Mouse (Mus musculus): ENCODE measurements around the gene Rhbdf1.

Rhbdf1 gene

DNA sequence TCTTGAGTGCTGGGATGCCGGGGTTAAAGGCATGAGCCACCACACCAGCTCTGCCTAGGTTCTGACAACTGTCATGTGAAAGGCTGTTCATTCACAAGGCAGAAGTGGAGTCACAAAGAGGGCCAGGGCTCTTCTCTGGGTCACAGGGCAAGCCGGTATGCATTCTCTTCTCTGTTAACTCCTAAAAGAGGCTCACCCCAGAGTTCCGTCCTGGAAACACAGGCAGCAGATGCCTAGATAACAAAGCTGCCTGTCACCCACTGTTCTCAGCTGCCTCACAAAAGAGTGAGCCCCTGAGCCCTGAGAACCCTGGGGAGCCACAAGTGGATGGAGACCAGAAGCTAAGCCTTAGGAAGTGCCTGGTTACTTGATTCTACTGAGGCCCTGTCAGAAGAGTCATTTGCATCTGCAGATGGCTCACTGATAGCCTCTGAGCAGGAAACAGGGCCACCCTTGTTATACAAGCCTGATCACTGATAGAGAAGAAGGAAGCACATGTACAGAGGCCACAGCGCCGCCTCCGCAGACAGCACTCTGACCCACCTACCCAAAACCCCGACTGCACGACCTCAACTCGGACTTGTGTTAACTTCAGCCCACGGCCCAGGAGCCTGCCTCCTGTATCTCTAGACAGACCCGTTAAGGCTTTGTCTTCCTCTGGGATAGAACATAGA, 26.1 kb downstream of the Rhbdf1 start:
- ATAC-seq (ENCODE audit: insufficient number of reproducible peaks, low FRiP score, low TSS enrichment), result no peak

DNA sequence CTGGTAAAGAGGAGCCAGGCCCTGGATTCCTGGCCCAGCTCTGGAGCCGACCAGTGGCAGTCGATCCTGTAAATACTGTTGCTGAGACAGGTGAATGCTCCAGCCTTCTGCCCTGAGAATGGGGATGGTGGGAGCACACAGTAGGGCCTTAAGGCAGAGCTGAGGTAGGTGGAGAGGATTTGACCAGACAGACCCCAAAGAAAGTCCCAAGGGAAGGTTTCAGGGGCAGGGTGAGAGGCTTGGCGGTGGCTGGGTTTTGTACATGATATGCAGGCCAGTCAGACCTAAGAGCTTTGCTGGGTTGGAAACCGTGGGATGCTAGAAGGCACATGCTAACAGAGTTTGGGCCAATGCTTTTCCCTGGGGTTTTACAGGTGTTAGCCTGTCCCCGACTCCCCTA, 27.5 kb downstream of the Rhbdf1 start:
- no peak for ATAC-seq (ENCODE audit: insufficient number of reproducible peaks, low FRiP score, low TSS enrichment)

DNA sequence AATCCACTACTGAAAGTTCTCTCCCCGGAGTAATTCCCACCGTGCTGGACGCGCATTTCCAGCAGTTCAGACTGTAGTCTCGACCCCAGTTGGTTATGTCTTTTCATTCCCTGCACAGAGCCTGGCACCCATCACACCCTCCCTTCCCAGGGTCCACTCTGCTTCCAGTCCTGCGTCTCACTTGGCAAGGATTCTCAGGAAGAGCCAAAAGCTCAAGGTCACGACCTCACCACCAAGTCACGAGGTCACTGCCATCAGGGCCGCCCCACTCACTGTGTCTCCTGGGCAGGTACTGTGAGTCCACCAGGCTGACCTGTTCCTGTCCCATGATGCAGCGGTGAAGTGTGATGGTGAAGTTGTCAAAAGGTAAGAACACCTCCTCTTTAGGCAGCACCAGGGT, 28.0 kb downstream of the Rhbdf1 start:
- no peak for ATAC-seq (ENCODE audit: insufficient number of reproducible peaks, low FRiP score, low TSS enrichment)

DNA sequence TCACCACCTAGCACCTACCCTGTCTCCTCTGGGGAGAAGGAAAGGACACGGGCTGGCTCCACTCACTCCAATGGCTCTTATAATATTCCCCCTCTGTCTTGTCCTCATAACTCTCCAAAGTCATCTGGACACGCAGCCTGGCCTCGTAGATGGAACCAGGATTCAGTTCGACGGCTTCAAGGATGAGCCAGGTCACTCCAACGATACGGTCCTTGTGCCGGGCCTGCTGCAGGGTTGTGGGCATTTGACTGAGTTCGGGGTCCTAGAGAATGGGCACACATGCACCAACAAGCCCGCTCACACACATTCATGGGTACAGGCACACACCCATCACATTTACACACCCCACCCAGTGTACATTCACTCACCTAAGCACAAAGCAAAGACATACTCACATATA, 28.9 kb downstream of the Rhbdf1 start:
- ATAC-seq (ENCODE audit: insufficient number of reproducible peaks, low FRiP score, low TSS enrichment), result no peak

DNA sequence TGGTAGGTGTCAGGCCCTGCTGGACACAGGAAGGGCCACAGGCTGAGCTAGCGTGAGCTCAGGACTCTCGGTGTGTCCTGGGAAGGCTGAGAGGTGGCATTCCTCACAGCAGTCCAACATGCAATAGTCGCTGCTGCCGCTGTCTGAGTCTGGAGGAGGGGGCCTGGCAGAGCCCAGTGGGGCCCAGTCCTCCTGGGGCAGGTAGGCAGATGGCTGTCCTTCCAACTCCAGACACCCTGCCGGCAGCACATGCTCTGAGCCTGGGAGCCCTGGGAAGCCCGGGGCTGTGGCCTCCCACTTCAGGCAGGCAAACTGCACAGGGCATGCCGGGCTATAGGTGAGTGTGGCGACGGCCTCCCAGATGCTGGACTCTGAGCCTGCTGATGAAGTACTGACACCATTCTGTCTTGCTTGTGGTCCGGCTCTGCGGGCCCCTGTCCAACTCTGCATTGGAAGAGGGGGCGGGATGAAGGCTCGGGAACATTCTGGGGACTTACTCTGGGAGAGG, 31.4 kb downstream of the Rhbdf1 start:
- peak; percentile 52 for ATAC-seq (ENCODE audit: insufficient number of reproducible peaks, low FRiP score, low TSS enrichment)

DNA sequence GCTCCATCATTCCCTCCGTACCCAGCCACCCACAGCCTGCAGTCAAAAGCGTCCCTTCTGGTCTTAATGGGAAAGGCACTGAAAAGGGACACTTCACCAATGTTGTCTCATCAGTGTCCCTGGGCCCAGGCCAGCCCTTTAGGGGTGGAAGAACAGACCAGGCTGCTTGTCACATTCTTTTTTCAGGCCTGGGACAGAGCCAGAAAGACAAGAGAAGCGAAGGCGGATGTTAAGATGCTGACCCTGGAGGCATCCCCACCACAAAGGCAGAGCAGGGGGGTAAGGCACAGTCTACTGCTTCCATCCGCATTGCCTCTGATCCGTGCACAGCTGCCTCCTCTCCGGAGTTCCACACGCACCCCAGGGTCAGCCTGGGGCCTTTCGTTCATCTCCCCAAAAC, 32.0 kb downstream of the Rhbdf1 start:
- ATAC-seq (ENCODE audit: insufficient number of reproducible peaks, low FRiP score, low TSS enrichment), result no peak

DNA sequence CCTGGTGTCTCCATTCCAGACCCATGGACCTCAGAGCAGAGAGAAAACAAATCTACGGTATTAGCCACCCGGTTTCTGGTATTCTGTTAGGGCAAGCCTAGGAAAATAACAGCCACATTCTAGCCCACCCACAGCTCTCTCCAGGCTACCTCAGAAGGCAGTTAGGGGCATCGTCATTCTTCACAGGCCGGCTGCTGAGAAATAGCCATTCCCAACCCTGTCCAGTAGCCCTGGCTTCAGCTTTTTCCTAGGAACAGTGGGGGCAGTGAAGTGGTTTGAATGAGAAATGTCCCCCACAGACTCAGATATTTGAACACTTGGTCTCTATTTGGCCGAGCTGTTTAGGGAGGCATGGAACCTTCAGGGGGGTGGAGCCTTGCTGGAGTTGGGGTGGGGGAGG, 32.7 kb downstream of the Rhbdf1 start:
- no peak for ATAC-seq (ENCODE audit: insufficient number of reproducible peaks, low FRiP score, low TSS enrichment)

DNA sequence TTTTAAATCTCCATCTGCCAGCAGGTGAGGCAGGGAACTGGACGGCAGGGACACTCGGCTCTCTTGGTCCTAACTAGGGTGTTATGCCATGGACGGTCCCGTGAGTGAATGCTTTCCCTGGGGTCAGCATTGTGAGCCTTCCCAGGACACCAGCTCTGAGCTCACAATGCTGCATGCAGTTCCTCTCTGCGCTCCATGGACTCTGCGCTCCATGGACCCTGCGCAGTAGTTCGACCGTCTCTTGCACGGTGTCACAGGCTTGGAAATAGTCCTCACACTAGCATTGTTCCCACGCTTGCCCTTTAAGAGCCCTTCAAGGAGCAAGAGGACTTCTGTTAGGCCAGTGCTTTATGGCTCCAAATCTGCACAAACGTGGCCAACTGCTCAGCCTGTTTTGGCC, 33.2 kb downstream of the Rhbdf1 start:
- no peak for ATAC-seq (ENCODE audit: insufficient number of reproducible peaks, low FRiP score, low TSS enrichment)

DNA sequence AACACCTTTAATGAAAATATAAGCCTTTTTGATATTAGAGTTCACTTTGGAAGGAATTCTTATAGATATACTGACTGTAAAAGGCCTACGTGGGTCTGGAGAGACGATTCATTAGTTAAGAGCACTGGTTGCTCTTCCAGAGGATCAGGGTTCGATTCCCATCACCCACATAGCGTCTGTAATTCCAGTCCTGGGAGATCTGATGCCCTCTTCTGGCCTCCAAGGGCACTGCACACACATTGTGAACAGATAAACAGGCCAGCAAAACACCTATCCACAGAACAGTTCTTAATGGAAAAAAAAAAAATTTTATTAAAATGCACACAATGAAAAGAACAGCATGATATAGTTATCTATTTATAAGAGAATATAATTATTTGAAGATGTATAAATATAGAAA, 34.8 kb downstream of the Rhbdf1 start:
- no peak for ATAC-seq (ENCODE audit: insufficient number of reproducible peaks, low FRiP score, low TSS enrichment)

DNA sequence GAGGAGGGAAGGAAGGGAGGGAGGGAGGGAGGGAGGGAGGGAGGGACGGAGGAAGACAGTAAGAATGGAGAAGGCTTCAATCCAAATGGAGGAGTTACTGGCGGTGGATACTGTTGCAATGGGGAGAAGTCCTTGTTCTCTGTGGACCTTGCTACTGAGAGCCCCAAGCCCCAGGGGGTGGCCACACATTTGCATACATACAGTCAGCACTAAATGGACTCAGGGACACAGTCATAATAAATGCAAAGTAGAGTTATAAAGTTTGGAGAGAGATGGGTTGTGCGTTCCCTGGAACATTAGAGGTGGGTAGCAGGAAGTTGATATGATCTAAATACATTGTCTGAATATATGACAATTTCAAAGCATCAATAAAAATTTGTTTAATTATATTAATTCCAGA, 36.1 kb downstream of the Rhbdf1 start:
- ATAC-seq (ENCODE audit: insufficient number of reproducible peaks, low FRiP score, low TSS enrichment), result no peak

DNA sequence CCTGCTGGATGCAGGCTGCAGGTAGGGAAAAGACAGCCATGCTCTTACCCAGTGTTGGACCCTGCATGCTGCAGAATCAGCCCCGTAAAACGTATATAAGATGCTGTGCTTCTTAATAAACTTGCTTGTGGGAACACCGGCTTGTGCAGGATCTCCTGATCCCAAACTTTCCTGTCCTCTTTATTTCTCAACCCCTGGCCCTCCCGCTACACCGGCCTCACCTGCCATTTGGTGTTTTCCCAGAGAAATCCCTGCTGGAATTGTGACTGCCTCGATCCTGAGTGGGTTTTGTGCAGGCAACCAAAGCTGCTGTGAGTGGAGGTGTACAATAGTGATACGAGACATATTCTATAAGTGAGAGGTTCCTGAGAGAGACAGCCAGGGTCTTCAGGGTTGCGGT, 37.6 kb downstream of the Rhbdf1 start:
- ATAC-seq (ENCODE audit: insufficient number of reproducible peaks, low FRiP score, low TSS enrichment), result no peak

DNA sequence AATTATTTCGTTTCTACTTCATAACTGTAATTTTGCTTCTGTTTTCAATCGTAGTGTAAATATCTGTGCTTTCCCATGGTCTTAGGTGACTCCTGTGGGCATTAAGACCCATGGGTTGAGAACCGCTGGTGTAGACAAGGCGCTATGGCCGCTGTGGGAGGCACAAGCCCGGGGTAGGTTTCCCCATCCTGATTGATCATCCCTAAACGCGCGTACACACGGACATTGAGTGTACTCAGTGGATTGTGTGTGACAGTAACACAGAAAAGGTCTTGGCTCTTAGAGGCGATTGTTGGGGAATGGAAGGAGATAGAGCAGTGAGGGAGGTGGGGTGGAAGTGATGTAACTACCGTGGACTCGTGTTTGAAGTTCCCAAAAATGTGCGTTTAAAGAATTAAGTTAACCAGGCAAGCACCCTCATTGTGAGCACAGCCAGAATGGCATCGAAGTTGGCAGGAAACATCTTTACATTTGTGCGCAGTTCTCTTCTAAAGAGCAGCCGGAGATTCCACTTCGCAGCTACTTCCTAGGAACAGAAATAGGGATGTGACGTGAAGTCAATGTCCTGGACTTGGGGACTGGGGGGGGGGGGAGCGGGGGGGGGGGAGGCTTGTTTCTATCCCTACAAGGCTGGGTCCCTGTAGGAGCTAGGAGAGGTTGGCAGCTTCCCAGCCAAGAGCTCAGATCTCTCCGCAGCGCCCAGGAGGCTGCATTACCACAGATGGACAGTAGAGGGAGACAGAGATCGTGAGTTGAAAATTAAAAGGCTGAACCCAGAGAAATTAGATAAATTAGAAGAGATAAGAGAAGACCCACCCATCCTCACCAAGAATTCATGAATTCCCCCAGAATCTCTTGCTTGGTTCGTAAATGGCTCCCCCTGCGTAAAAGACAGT, 39.9 kb downstream of the Rhbdf1 start:
- peak; percentile 76 for ATAC-seq (ENCODE audit: insufficient number of reproducible peaks, low FRiP score, low TSS enrichment)

DNA sequence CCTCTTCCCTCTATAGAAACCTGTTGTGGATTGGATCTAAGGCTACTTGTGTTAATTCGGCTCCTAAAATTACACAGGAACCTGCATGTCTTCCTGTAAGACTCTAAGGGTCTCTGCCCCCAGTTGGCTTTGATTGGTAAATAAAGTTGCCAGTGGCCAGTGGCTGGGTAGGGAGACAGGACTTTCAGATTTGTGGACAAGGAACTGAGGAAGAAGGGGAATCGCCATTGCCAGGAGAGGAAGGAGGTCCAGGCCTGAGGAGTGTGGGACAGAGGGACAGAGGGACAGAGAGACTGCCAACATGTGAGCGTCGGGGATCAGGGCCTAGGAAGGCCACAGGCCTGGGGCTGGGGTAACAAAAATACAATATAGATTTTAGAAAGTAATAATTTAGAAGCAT, 40.9 kb downstream of the Rhbdf1 start:
- ATAC-seq (ENCODE audit: insufficient number of reproducible peaks, low FRiP score, low TSS enrichment), result no peak

DNA sequence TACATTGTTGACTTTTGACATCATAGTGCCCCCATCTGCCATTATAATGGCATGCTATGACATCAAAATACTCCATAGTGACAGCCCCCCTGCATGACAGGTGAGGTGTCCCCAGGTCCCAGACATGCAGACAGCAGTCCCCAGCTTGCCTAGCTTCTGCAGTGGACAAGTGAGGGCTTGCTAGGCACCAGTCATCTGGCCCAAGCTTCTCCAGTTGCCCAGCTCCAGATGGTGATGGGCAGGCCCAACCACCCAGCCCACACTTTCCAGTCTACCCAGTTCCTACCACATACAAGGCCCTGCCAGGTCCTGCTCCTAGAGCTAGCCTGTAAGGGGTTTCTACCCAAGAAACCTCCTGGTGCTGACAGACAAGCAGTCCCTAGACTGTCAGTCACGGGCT, 43.6 kb downstream of the Rhbdf1 start:
- no peak for ATAC-seq (ENCODE audit: insufficient number of reproducible peaks, low FRiP score, low TSS enrichment)

DNA sequence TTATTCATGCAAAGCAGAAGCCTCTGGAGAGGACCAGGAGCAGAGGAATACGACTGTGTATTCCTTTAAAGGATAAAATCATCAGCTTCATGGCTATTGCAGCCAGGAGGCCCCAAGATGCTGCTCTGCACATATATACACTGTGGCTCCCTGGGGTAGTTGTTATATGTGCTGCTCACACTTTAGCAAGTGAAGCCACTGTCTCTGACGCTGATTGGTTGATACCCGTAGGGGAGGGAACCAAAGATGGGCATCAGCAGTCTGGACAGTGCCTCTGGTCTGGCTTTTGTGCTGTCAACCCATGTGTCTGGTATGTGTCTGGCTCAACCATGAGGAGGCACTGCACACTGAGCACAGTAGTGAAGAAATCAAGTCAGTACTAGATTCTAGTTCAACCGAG, 55.4 kb downstream of the Rhbdf1 start:
- no peak for ATAC-seq (ENCODE audit: insufficient number of reproducible peaks, low FRiP score, low TSS enrichment)

DNA sequence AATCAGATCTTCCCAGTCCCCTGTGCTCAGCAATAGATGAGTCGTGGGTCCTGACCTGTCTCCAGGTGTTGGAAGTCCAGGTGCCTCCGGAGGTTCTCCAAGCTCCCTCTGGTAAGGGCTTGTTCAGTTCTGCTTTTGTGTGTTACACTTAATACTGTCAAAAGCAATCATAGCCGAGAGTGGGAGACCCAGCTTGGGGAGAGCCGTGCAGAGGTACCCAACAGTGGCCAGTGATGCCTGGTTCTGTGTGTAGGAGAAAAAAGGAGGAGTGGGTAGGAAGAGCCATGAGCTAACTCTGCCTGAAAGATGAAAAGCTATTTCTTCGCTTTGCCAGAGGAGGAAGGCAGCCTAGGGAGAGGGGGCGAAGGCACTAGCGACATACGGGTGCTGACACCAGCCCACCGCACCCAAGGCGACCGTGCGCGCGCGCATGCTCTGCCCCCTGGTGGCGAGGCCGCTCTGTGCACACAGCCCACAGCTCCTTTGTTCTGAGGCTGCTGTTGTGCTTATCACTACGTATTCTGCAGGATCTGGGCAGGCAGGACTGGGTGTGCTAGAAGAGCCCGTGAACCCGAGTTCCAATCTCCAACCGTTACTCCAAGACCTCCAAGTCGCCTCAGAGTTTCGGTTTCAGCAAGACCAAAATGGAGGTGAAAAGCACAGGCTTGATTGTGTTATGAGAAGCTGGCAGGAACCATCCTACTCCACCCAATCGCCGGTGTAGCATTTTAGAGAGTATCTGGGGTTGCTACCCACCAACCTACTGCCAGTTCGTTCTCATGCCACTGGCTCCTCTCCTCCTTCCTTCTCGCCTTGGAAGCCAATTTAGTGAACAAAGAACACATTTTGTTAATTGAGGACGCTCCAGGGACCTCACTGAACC, 59.9 kb downstream of the Rhbdf1 start:
- peak; percentile 86 for ATAC-seq (ENCODE audit: insufficient number of reproducible peaks, low FRiP score, low TSS enrichment)

DNA sequence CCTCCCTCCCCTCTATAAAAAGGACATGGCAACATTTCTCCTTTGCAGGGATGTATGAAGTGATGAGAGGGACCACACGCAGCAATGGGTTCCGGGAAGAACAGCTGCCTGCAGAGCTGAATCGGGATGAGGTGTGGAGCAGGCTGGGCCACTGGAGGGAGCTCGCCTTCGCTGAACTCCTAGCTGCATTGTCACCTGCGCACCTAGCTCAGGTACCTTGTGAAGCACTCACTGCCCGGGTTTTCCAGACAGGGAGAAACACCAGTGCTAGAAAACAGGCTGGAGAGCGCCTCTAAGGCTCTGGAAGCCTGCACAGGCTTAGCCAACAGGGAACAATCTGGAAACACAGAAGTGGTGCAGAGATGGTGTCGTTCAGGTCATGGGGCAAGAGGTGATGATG, 60.6 kb downstream of the Rhbdf1 start:
- peak; percentile 65; the same call in 1 of the 2 replicates for ATAC-seq (ENCODE audit: insufficient number of reproducible peaks, low FRiP score, low TSS enrichment)

DNA sequence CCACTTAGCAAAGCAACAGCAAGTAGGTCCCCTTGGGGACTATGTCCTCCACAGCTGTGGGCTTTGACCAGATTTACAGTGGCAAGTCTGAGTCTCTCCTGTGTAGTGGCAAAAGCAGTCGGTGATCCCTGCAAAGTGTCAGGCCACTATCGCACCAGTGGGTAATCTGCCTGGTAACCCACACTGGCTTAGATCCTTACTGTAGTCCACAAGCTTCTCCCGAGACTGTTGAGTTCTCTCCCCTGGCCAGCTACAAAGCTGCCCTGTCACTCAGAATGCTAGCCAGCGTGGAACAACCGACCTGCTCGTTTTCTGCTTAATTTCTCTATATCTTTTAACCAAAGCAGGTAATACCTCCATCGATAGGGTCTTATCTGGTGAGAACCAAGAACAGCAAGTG, 61.8 kb downstream of the Rhbdf1 start:
- no peak for ATAC-seq (ENCODE audit: insufficient number of reproducible peaks, low FRiP score, low TSS enrichment)
